Mouse (Mus musculus): ENCODE measurements around the gene Ptgs1. TPM values are rescaled to one million over a fixed set of nuclear protein-coding genes. Genes with fewer than 3 reads are reported as not detected.

Gene Ptgs1
- polyA plus RNA-seq, 1 experiment from 2014 or later = 30.3 TPM

GRCm38 (mm10) chr2:36269458-36269857 lies 39.2 kb downstream of the Ptgs1 start:
- H3K9me3 ChIP-seq (ENCODE audit: control insufficient read depth, low read length) = no peaks in the 10 kb centered on the region
- H3K27ac ChIP-seq (ENCODE audit: low read depth, low read length) = no peak overlapping the region
- ATAC-seq (replicated peaks; ENCODE audit: low FRiP score) (no peak), DNase-seq (ENCODE audit: low spot score) (no peak)
- H3K4me1 ChIP-seq (replicated peaks; ENCODE audit: control insufficient read depth, insufficient read depth, low read length) = no peaks in the 10 kb centered on the region
- no peak overlapping the region for H3K9ac ChIP-seq (ENCODE audit: low read depth, low read length)
- H3K27me3 ChIP-seq (replicated peaks; ENCODE audit: control insufficient read depth, insufficient read depth, low read length) = no peaks in the 10 kb centered on the region
- H3K36me3 ChIP-seq (ENCODE audit: control insufficient read depth, insufficient read depth, low read length) = no peaks in the 10 kb centered on the region
- H3K4me2 ChIP-seq = no peak overlapping the region
- H3K4me3 ChIP-seq (ENCODE audit: low read depth, low read length) = no peak overlapping the region
- WGBS = 76% methylated on average over 3 of the region's 3 CpGs

- H3K27ac ChIP-seq (ENCODE audit: low read depth, low read length) = no peak overlapping the region
- DNase-seq (ENCODE audit: low spot score) = no peak
- ATAC-seq (replicated peaks; ENCODE audit: low FRiP score) = no peak
- no peaks in the 10 kb centered on the region for H3K9me3 ChIP-seq (ENCODE audit: control insufficient read depth, low read length)
- H3K4me1 ChIP-seq (replicated peaks; ENCODE audit: control insufficient read depth, insufficient read depth, low read length) = no peaks in the 10 kb centered on the region
- H3K36me3 ChIP-seq (ENCODE audit: control insufficient read depth, insufficient read depth, low read length) = no peaks in the 10 kb centered on the region
- H3K4me3 ChIP-seq (ENCODE audit: low read depth, low read length) = no peak overlapping the region
- no peak overlapping the region for H3K9ac ChIP-seq (ENCODE audit: low read depth, low read length)
- H3K27me3 ChIP-seq (replicated peaks; ENCODE audit: control insufficient read depth, insufficient read depth, low read length) = no peaks in the 10 kb centered on the region
- 51% methylated on average over 2 of the region's 2 CpGs for WGBS
- no peak overlapping the region for H3K4me2 ChIP-seq
Observed at GRCm38 (mm10) chr2:36270186-36270585, 40.0 kb downstream of the Ptgs1 start.

- DNase-seq (ENCODE audit: low spot score) (no peak), ATAC-seq (replicated peaks; ENCODE audit: low FRiP score) (no peak)
- no peak overlapping the region for H3K27ac ChIP-seq (ENCODE audit: low read depth, low read length)
- no peaks in the 10 kb centered on the region for H3K9me3 ChIP-seq (ENCODE audit: control insufficient read depth, low read length)
- no peaks in the 10 kb centered on the region for H3K27me3 ChIP-seq (replicated peaks; ENCODE audit: control insufficient read depth, insufficient read depth, low read length)
- no peaks in the 10 kb centered on the region for H3K4me1 ChIP-seq (replicated peaks; ENCODE audit: control insufficient read depth, insufficient read depth, low read length)
- H3K4me2 ChIP-seq = no peak overlapping the region
- H3K4me3 ChIP-seq (ENCODE audit: low read depth, low read length) = no peak overlapping the region
- WGBS = 71% methylated on average over 4 of the region's 4 CpGs
- no peaks in the 10 kb centered on the region for H3K36me3 ChIP-seq (ENCODE audit: control insufficient read depth, insufficient read depth, low read length)
- no peak overlapping the region for H3K9ac ChIP-seq (ENCODE audit: low read depth, low read length)
Observed at GRCm38 (mm10) chr2:36271085-36271484, 40.9 kb downstream of the Ptgs1 start.

- no peaks in the 10 kb centered on the region for H3K27me3 ChIP-seq (replicated peaks; ENCODE audit: control insufficient read depth, insufficient read depth, low read length)
- H3K4me3 ChIP-seq (ENCODE audit: low read depth, low read length) = no peak overlapping the region
- no peaks in the 10 kb centered on the region for H3K9me3 ChIP-seq (ENCODE audit: control insufficient read depth, low read length)
- no peak for ATAC-seq (replicated peaks; ENCODE audit: low FRiP score)
- H3K4me1 ChIP-seq (replicated peaks; ENCODE audit: control insufficient read depth, insufficient read depth, low read length) = no peaks in the 10 kb centered on the region
- no peak for DNase-seq (ENCODE audit: low spot score)
- WGBS = 54% methylated on average over 6 of the region's 6 CpGs
- no peak overlapping the region for H3K27ac ChIP-seq (ENCODE audit: low read depth, low read length)
- H3K4me2 ChIP-seq = no peak overlapping the region
- H3K36me3 ChIP-seq (ENCODE audit: control insufficient read depth, insufficient read depth, low read length) = no peaks in the 10 kb centered on the region
- H3K9ac ChIP-seq (ENCODE audit: low read depth, low read length) = no peak overlapping the region
Observed at GRCm38 (mm10) chr2:36272288-36272950, 42.2 kb downstream of the Ptgs1 start.

- H3K36me3 ChIP-seq (ENCODE audit: control insufficient read depth, insufficient read depth, low read length) = no peaks in the 10 kb centered on the region
- WGBS = 30% methylated on average over 4 of the region's 4 CpGs
- no peaks in the 10 kb centered on the region for H3K27me3 ChIP-seq (replicated peaks; ENCODE audit: control insufficient read depth, insufficient read depth, low read length)
- H3K4me2 ChIP-seq = no peak overlapping the region
- no peaks in the 10 kb centered on the region for H3K9me3 ChIP-seq (ENCODE audit: control insufficient read depth, low read length)
- ATAC-seq (replicated peaks; ENCODE audit: low FRiP score) (no peak), DNase-seq (ENCODE audit: low spot score) (no peak)
- no peaks in the 10 kb centered on the region for H3K4me1 ChIP-seq (replicated peaks; ENCODE audit: control insufficient read depth, insufficient read depth, low read length)
- no peak overlapping the region for H3K4me3 ChIP-seq (ENCODE audit: low read depth, low read length)
- no peak overlapping the region for H3K27ac ChIP-seq (ENCODE audit: low read depth, low read length)
- H3K9ac ChIP-seq (ENCODE audit: low read depth, low read length) = no peak overlapping the region
Observed at GRCm38 (mm10) chr2:36276454-36276853, 46.2 kb downstream of the Ptgs1 start.

- H3K4me2 ChIP-seq = no peak overlapping the region
- WGBS = 32% methylated on average over 3 of the region's 3 CpGs
- H3K4me1 ChIP-seq (replicated peaks; ENCODE audit: control insufficient read depth, insufficient read depth, low read length) = no peaks in the 10 kb centered on the region
- H3K36me3 ChIP-seq (ENCODE audit: control insufficient read depth, insufficient read depth, low read length) = no peaks in the 10 kb centered on the region
- DNase-seq (ENCODE audit: low spot score) (no peak), ATAC-seq (replicated peaks; ENCODE audit: low FRiP score) (no peak)
- no peaks in the 10 kb centered on the region for H3K9me3 ChIP-seq (ENCODE audit: control insufficient read depth, low read length)
- H3K27me3 ChIP-seq (replicated peaks; ENCODE audit: control insufficient read depth, insufficient read depth, low read length) = no peaks in the 10 kb centered on the region
- H3K9ac ChIP-seq (ENCODE audit: low read depth, low read length) = no peak overlapping the region
- no peak overlapping the region for H3K4me3 ChIP-seq (ENCODE audit: low read depth, low read length)
- no peak overlapping the region for H3K27ac ChIP-seq (ENCODE audit: low read depth, low read length)
Observed at GRCm38 (mm10) chr2:36278760-36279159, 48.5 kb downstream of the Ptgs1 start.

GRCm38 (mm10) chr2:36281138-36281537 lies 50.9 kb downstream of the Ptgs1 start:
- Histone ChIP-seq H3K4me2 (no peak overlapping the region), H3K9ac (ENCODE audit: low read depth, low read length) (no peak overlapping the region), H3K27ac (ENCODE audit: low read depth, low read length) (no peak overlapping the region), H3K36me3 (ENCODE audit: control insufficient read depth, insufficient read depth, low read length) (no peaks in the 10 kb centered on the region), H3K4me3 (ENCODE audit: low read depth, low read length) (no peak overlapping the region), H3K4me1 (replicated peaks; ENCODE audit: control insufficient read depth, insufficient read depth, low read length) (no peaks in the 10 kb centered on the region), H3K9me3 (ENCODE audit: control insufficient read depth, low read length) (no peaks in the 10 kb centered on the region), H3K27me3 (replicated peaks; ENCODE audit: control insufficient read depth, insufficient read depth, low read length) (no peaks in the 10 kb centered on the region)
- WGBS = 72% methylated on average over 1 of the region's 1 CpGs
- DNase-seq (ENCODE audit: low spot score) (no peak), ATAC-seq (replicated peaks; ENCODE audit: low FRiP score) (no peak)

GRCm38 (mm10) chr2:36282301-36282700 lies 52.1 kb downstream of the Ptgs1 start:
- WGBS = 88% methylated on average over 1 of the region's 1 CpGs

More at GRCm38 (mm10) chr2:36282301-36282700, 52.1 kb downstream of the Ptgs1 start:
- Histone ChIP-seq H3K9ac (ENCODE audit: low read depth, low read length) (no peak overlapping the region), H3K27ac (ENCODE audit: low read depth, low read length) (no peak overlapping the region), H3K4me2 (no peak overlapping the region), H3K36me3 (ENCODE audit: control insufficient read depth, insufficient read depth, low read length) (no peaks in the 10 kb centered on the region), H3K27me3 (replicated peaks; ENCODE audit: control insufficient read depth, insufficient read depth, low read length) (no peaks in the 10 kb centered on the region), H3K4me1 (replicated peaks; ENCODE audit: control insufficient read depth, insufficient read depth, low read length) (no peaks in the 10 kb centered on the region), H3K9me3 (ENCODE audit: control insufficient read depth, low read length) (no peaks in the 10 kb centered on the region), H3K4me3 (ENCODE audit: low read depth, low read length) (no peak overlapping the region)
- DNase-seq (ENCODE audit: low spot score) = no peak
- ATAC-seq (replicated peaks; ENCODE audit: low FRiP score) = no peak
